Mouse (Mus musculus) forebrain, embryonic 13.5 days (tissue): ENCODE data around the gene Prlh. TPM values are rescaled to one million over a fixed set of nuclear protein-coding genes. Genes with fewer than 3 reads are reported as not detected.
A peak's percentile ranks its signal among the peaks of the same experiment; 100 is the strongest.

Source experiments
- ATAC-seq: fragments of 200-750 bp; cut with Nextera tagmentation; 2 replicates; pipeline ENCODE4 v1.8.0; 2017
- H3K27ac ChIP-seq: fragments of 300-500 bp; sonication (generic); 2 replicates; pipeline ENCODE4 v1.5.1; 2015; ENCODE audit warnings: inconsistent platforms, mild to moderate bottlenecking, moderate library complexity
- H3K27me3 ChIP-seq: fragments of 300-500 bp; sonication (generic); 2 replicates; pipeline ENCODE4 v1.6.1; 2015; ENCODE audit warnings: mild to moderate bottlenecking, inconsistent platforms
- H3K36me3 ChIP-seq: fragments of 300-500 bp; sonication (generic); 2 replicates; pipeline ENCODE4 v1.6.1; 2015; ENCODE audit warnings: mild to moderate bottlenecking, inconsistent platforms; ENCODE audit not compliant: poor library complexity, severe bottlenecking
- H3K4me1 ChIP-seq: fragments of 300-500 bp; sonication (generic); 2 replicates; pipeline ENCODE4 v1.6.1; 2015; ENCODE audit warnings: inconsistent platforms
- H3K4me2 ChIP-seq: fragments of 300-500 bp; sonication (generic); 2 replicates; pipeline ENCODE4 v1.6.1; 2015; ENCODE audit warnings: inconsistent platforms, mild to moderate bottlenecking, moderate library complexity
- H3K4me3 ChIP-seq: fragments of 300-500 bp; sonication (generic); 2 replicates; pipeline ENCODE4 v1.5.1; 2015; ENCODE audit warnings: mild to moderate bottlenecking, inconsistent platforms
- H3K9ac ChIP-seq: fragments of 300-500 bp; sonication (generic); 2 replicates; pipeline ENCODE4 v1.6.1; 2015; ENCODE audit warnings: mild to moderate bottlenecking, inconsistent platforms
- H3K9me3 ChIP-seq: fragments of 300-500 bp; sonication (generic); replicated peaks from 2 replicates; pipeline ENCODE4 v1.6.1; 2016; ENCODE audit warnings: inconsistent platforms
- WGBS: fragments of 180-500 bp; shearing (Covaris S2); methylation state at CpG from one replicate; pipeline ENCODE4 v1.1.7; 2015; 5-methylcytosine and 5-hydroxymethylcytosine counted together
- polyA plus RNA-seq: library from polyadenylated mRNA; unstranded; fragments of >200 nt; fragmentation: Nextera tagmentation; extraction: Ambion mirVana; gene quantifications from 2 replicates; pipeline ENCODE4 v1.2.1, GENCODE M21; 2015

Gene Prlh
- polyA plus RNA-seq, 1 experiment from 2014 or later, result not detected

DNA sequence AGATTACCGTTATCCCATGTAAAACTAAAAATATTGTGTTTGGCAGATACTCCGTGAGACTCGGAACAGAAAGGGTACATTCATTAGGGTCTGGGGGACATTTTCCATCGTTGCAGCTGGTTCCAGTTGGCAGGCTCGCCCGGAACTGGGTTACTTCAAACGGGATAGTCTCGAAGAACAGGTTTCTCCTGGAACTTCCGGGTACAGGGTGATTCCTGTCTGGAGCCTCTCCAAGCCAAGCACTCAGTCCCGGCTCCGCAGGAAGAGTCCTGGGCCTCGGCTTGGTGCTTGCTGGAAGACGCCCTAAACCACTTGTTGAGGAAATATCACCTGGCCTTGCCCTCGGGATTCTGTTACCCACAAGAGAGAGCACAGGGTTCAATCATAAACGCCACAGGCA is 25.6 kb upstream of the Prlh start:
- Histone ChIP-seq H3K27me3 (peaks cover 11% of the 10 kb centered on the region), H3K9ac (no peak overlapping the region), H3K36me3 (no peaks in the 10 kb centered on the region), H3K4me2 (no peak overlapping the region), H3K9me3 (no peaks in the 10 kb centered on the region), H3K27ac (no peak overlapping the region), H3K4me3 (no peak overlapping the region), H3K4me1 (peaks cover 8% of the 10 kb centered on the region)
- 56% methylated on average over 15 of the region's 15 CpGs for WGBS
- ATAC-seq, result no peak

DNA sequence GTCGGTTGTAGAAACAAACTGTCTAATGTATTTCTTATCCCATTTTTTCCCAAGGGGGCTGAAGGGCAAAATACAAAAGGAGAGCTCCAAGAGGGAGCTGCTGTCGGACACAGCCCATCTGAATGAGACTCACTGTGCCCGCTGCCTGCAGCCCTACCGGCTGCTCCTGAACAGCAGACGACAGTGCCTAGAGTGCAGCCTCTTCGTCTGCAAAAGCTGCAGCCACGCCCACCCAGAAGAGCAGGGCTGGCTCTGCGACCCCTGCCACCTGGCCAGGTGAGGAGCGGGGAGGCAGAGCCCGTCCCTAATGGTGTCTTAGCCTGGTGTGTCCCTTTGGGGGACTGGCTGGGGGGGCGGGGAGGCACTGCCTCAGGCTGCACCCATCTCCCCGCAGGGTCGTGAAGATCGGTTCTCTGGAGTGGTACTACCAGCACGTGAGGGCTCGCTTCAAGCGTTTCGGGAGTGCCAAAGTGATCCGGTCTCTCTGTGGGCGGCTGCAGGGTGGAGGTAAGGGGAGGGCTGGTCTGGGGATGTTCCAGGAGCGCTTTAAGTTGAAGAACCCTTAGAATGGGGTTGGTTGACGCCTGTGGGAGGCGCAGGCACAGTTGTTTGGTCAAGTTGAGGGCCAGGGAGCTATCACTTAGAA is 24.9 kb upstream of the Prlh start:
- H3K9ac ChIP-seq, result no peak overlapping the region
- no peaks in the 10 kb centered on the region for H3K36me3 ChIP-seq
- H3K4me1 ChIP-seq, result peaks cover 8% of the 10 kb centered on the region
- no peak overlapping the region for H3K27ac ChIP-seq
- peak; percentile 27; the same call in 1 of the 2 replicates for ATAC-seq
- under 1% methylated on average over 22 of the region's 23 CpGs for WGBS
- H3K4me2 ChIP-seq, result peak overlapping the region; percentile 55
- no peaks in the 10 kb centered on the region for H3K9me3 ChIP-seq
- H3K27me3 ChIP-seq, result peaks cover 11% of the 10 kb centered on the region
- peak overlapping the region; percentile 24 for H3K4me3 ChIP-seq

DNA sequence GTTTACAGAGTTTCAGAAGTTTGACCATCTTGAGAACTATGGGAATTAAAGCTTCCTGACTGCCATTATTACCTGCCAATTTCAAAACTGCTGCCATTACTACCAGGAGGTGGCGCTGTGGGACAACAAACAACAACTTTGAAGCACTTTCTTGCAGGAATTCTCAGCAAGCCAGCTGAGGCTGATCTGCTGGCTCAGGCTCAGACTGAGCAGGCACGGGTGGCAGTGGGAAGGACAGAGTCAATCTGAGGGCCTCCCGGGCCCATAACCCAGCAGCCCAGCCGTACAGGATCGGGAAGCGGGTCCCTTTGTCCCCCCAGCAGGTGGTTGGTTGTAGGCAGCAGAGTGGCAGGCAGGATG is 24.4 kb upstream of the Prlh start:
- H3K4me2 ChIP-seq, result peak overlapping the region; percentile 55
- H3K27ac ChIP-seq, result no peak overlapping the region
- ATAC-seq, result no peak; the same call in 1 of the 2 replicates
- no peaks in the 10 kb centered on the region for H3K9me3 ChIP-seq
- no peak overlapping the region for H3K4me3 ChIP-seq
- peaks cover 8% of the 10 kb centered on the region for H3K4me1 ChIP-seq
- no peaks in the 10 kb centered on the region for H3K36me3 ChIP-seq
- no peak overlapping the region for H3K9ac ChIP-seq
- H3K27me3 ChIP-seq, result peaks cover 11% of the 10 kb centered on the region
- WGBS, result 6% methylated on average over 6 of the region's 6 CpGs

DNA sequence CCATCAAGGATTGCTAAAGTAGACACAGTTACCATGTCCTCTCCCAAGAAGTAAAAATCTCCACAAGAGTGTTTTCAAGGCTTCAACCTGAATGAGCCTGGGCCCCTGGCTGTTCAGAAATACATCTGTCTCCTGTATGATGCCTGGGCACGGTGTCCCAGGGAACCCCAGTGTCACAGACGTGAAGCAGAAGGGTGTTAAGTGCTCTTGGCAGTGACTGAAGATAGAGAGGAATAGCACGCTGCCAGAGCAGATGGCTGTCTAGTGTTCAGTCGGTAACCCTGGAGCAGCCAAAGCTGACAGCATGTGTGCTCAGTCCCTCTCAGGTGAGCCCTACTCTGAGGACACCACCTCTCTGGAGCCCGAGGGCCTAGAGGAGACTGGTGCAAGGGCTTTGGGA is 19.9 kb upstream of the Prlh start:
- H3K4me3 ChIP-seq, result no peak overlapping the region
- no peaks in the 10 kb centered on the region for H3K9me3 ChIP-seq
- H3K4me2 ChIP-seq, result no peak overlapping the region
- H3K4me1 ChIP-seq, result peaks cover 4% of the 10 kb centered on the region
- H3K9ac ChIP-seq, result no peak overlapping the region
- peaks cover 4% of the 10 kb centered on the region for H3K27me3 ChIP-seq
- 0 out of 2 replicates have a peak, but pooled peaks have one; percentile 30 for ATAC-seq
- H3K27ac ChIP-seq, result no peak overlapping the region
- no peaks in the 10 kb centered on the region for H3K36me3 ChIP-seq
- 70% methylated on average over 5 of the region's 5 CpGs for WGBS

DNA sequence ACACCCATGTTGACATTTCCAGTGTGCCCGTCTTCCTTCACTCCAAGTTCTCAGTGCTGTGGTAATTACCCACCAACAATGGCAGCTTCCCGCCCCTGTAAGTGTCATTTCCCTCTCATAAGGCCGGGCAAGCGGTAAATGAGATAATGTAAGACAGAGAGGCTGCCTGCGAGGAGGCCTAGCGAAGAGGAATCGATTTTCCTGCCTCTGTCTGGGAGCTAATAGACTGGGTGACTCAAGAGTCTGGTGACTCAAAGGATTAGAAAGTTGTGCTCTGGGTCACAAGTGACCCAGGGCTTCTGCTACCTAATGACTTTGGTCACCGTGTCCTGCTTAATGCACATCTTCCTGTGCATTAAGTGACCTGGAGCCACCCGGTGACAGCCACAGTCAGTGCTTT is 15.9 kb upstream of the Prlh start:
- no peak overlapping the region for H3K4me2 ChIP-seq
- no peak overlapping the region for H3K9ac ChIP-seq
- WGBS, result 63% methylated on average over 9 of the region's 9 CpGs
- no peak for ATAC-seq
- H3K4me1 ChIP-seq, result no peaks in the 10 kb centered on the region
- H3K27me3 ChIP-seq, result no peaks in the 10 kb centered on the region
- no peak overlapping the region for H3K27ac ChIP-seq
- no peak overlapping the region for H3K4me3 ChIP-seq
- H3K36me3 ChIP-seq, result no peaks in the 10 kb centered on the region
- no peaks in the 10 kb centered on the region for H3K9me3 ChIP-seq

DNA sequence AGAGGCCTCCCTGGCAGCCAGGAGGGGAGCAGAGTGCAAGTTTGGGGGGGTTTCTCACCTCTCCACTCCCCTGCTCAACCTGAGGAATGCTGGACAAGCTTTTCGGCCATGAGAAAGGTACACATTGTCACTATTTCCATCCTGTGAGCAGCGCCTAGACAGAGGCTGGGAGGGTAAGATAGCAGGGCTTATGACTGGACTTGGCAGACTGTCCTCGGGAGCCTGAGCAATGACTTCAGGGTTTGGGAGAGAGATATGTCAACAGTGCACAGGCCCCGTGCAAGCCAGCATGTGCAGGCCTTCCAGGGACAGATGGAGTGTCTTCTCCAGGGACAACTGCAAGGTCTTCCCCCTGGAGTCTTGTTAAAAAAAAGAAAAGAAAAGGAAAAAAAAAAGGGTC is 12.9 kb upstream of the Prlh start:
- no peaks in the 10 kb centered on the region for H3K36me3 ChIP-seq
- no peak overlapping the region for H3K4me3 ChIP-seq
- no peak for ATAC-seq
- no peak overlapping the region for H3K9ac ChIP-seq
- H3K4me2 ChIP-seq, result no peak overlapping the region
- no peaks in the 10 kb centered on the region for H3K27me3 ChIP-seq
- no peak overlapping the region for H3K27ac ChIP-seq
- H3K9me3 ChIP-seq, result no peaks in the 10 kb centered on the region
- H3K4me1 ChIP-seq, result no peaks in the 10 kb centered on the region
- WGBS, result 84% methylated on average over 4 of the region's 4 CpGs

DNA sequence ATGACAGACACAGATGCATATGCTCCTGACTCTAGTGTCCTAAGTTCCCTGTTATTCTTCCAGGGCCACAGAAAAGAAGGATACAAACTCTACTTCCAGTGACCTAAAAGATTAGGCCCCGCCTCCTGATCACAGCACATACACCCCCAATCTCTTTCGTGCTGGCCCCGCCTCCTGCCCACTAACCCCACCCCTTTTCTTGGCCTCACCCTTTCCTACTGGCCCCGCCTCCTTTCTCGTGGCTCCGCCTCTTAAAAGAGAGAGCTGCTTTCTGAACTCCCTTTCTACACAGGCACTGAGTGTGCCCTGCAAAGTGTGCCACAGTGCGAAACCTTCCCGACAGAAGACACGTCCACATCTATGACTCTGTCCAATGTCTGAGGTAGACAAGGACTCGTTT is 7.7 kb upstream of the Prlh start:
- H3K27me3 ChIP-seq, result no peaks in the 10 kb centered on the region
- H3K4me3 ChIP-seq, result no peak overlapping the region
- no peaks in the 10 kb centered on the region for H3K36me3 ChIP-seq
- WGBS, result 57% methylated on average over 10 of the region's 10 CpGs
- H3K9me3 ChIP-seq, result no peaks in the 10 kb centered on the region
- no peak overlapping the region for H3K9ac ChIP-seq
- no peak overlapping the region for H3K4me2 ChIP-seq
- H3K27ac ChIP-seq, result no peak overlapping the region
- no peak for ATAC-seq
- no peaks in the 10 kb centered on the region for H3K4me1 ChIP-seq

DNA sequence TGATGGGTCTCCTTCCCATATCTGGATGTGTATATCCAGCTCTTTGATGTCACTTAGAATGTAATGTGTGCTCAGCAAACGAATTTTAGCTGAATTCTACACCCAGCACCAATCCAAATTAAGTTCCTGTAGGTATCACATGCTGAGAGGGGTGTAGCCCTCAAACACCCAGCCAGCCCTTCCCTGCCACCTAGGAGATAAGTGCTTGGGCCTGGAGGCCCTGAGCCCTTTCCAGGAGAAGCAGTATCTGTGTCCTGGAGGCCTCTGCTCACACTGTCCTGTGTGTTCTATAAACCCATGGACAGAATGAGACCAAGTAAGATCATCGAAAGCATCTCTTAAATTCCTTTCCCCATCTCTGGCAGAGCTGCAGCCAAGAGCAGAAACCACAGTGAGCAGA is 5.7 kb upstream of the Prlh start:
- no peak overlapping the region for H3K4me3 ChIP-seq
- no peak for ATAC-seq
- H3K36me3 ChIP-seq, result no peaks in the 10 kb centered on the region
- WGBS, result 74% methylated on average over 2 of the region's 2 CpGs
- H3K27me3 ChIP-seq, result no peaks in the 10 kb centered on the region
- no peaks in the 10 kb centered on the region for H3K4me1 ChIP-seq
- no peak overlapping the region for H3K27ac ChIP-seq
- H3K9ac ChIP-seq, result no peak overlapping the region
- H3K9me3 ChIP-seq, result no peaks in the 10 kb centered on the region
- no peak overlapping the region for H3K4me2 ChIP-seq

DNA sequence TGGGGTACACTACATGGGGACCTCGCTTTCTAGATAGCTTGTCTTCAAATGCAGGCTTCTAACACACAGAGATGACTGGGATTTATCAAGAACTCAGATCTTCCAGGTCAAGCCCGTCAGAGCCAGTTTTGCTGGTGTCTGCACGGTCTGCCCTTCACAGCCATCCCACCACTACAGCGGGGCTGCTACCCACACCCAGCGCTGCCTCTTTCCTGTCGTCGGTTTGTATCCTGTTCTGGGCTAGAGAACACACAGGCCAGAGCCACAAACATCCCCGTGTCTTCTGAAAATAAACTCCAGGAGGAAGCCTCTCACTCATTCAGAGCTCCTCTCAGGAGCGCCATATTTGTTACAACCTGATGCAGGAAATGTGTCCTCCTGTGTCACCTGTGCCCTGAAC is 3.6 kb upstream of the Prlh start:
- no peak for ATAC-seq
- H3K27ac ChIP-seq, result no peak overlapping the region
- H3K4me3 ChIP-seq, result no peak overlapping the region
- WGBS, result 84% methylated on average over 9 of the region's 9 CpGs
- no peak overlapping the region for H3K4me2 ChIP-seq
- H3K4me1 ChIP-seq, result no peaks in the 10 kb centered on the region
- no peaks in the 10 kb centered on the region for H3K27me3 ChIP-seq
- no peak overlapping the region for H3K9ac ChIP-seq
- no peaks in the 10 kb centered on the region for H3K36me3 ChIP-seq
- H3K9me3 ChIP-seq, result no peaks in the 10 kb centered on the region

DNA sequence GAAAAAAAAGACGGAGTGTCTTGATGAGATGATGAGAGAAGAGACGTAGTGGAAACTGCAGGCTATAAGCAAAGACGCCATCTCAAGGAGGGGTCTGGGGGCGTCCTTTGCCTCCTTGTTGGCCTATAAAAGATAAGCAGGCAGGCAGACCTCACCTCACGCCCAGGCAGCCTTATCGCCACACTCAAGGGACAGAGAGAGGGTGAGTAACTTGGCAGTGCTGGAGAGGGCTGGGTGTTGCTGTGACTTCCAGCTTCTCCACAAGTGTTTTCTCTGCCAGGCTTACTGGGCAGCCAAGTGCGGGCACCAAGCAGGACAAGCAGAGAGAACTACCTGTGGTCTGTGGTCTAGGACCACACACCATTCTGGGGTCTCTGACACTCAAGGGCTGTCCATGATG is 1.2 kb upstream of the Prlh start:
- H3K4me2 ChIP-seq, result no peak overlapping the region
- 82% methylated on average over 7 of the region's 7 CpGs for whole genome bisulfite sequencing
- no peaks in the 10 kb centered on the region for H3K9me3 ChIP-seq
- H3K27ac ChIP-seq, result no peak overlapping the region
- H3K36me3 ChIP-seq, result no peaks in the 10 kb centered on the region
- H3K27me3 ChIP-seq, result no peaks in the 10 kb centered on the region
- H3K4me3 ChIP-seq, result no peak overlapping the region
- no peak overlapping the region for H3K9ac ChIP-seq
- no peaks in the 10 kb centered on the region for H3K4me1 ChIP-seq
- no peak for ATAC-seq

DNA sequence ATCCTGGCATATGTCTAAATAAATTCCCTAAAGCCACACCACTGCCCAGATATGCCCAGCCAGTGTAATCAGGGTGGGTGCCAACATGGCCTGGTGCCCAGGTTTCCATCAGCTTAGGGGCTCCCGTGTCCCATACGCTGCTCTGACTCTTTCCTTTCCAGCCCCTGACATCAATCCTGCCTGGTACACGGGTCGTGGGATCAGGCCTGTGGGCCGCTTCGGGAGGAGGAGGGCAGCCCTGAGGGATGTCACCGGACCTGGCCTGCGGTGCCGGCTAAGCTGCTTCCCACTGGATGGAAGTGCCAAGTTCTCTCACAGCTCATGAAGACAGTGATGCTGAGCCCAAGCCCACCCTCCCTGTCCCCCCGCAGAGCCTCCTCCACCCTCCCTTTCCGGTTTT is 780 bp downstream of the Prlh start:
- no peak overlapping the region for H3K27ac ChIP-seq
- H3K36me3 ChIP-seq, result no peaks in the 10 kb centered on the region
- H3K9ac ChIP-seq, result no peak overlapping the region
- no peak overlapping the region for H3K4me2 ChIP-seq
- ATAC-seq, result no peak
- 0 out of 2 replicates have a peak, but pooled peaks cover 5% of the 10 kb centered on the region for H3K27me3 ChIP-seq
- no peak overlapping the region for H3K4me3 ChIP-seq
- 76% methylated on average over 11 of the region's 11 CpGs for WGBS
- no peaks in the 10 kb centered on the region for H3K9me3 ChIP-seq
- no peaks in the 10 kb centered on the region for H3K4me1 ChIP-seq

DNA sequence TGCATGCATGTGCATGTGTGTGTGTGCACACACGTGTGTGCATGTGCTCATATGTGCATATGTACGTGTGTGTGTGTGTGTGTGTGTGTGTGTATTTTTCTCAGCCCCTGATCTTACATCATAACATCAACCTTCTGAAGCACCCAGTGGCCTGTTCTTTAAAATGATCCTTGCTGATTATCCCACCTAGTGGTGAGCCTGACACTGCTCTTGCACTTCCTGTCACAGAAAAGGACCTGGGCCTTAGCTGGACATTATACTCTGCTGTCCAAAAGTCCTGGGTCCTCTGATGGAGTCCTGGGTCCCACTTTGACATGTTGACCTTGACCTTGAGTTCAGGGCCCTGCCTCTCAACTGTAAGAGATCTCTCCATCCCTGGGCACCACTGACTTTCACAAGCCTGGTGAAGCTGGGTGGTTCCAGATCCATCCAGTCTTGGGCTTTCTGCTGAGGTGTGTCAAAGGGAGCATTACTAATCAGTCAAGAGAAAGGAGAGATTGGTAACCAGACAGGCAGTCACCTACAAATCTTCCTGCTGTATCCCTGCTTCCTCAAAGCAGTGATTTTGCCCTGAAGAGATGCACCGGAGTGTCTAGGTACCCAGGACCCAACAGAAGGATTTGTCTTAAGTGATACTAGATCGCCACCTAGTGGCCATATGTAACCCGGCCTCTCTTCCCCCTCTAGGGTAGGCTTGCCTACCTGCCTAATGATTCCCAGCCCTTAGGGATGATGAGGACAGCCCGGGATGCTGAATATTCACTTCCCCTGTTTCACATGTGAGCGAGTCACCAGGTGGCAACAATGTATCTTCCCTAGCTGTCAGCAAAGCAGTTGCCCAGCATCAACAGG is 3.6 kb downstream of the Prlh start:
- Histone ChIP-seq H3K36me3 (no peaks in the 10 kb centered on the region), H3K4me3 (no peak overlapping the region), H3K4me1 (no peaks in the 10 kb centered on the region), H3K9ac (no peak overlapping the region), H3K4me2 (no peak overlapping the region), H3K27ac (no peak overlapping the region), H3K27me3 (0 out of 2 replicates have a peak, but pooled peaks cover 5% of the 10 kb centered on the region), H3K9me3 (no peaks in the 10 kb centered on the region)
- 35% methylated on average over 7 of the region's 7 CpGs for WGBS
- peak; percentile 77 for ATAC-seq
